ENCODE assay signal across 25 mouse cellular contexts in the genomic region with DNA sequence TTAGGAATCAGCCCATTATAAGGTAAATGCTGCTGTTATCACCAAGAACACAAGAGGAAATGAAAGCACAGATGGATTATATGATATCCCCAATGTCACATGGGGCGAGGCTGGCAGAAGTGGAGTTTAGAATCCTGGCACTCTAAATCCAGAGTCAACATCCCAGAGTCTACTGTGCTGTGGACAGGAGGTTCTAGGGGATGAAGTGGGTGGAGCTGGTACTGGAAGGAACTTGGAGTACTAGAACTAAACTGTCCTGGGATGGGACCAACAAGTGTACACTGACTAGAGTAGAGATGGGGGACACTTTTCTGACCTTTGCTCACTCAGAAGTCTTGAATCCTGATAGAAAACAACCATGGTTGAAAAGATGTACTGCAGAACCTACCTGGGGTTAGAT. TPM values are rescaled to one million over a fixed set of nuclear protein-coding genes. Genes with fewer than 3 reads are reported as not detected.
DNase-seq lines count a peak whose midpoint lies in the region; ATAC-seq lines count a peak whose summit lies in the region.
"Had no signal": no experiment of that assay in that cellular context is flagged by ENCODE, and none has a peak within 500 bp of the region (broad histone marks: within the 10 kb centered on the region; RNA-seq: fewer than 3 reads in every experiment).

No protein-coding gene starts in this region.

- H3K36me3 ChIP-seq in hindbrain, embryonic 10.5 days, result no peaks in the 10 kb centered on the region
- H3K36me3 ChIP-seq in hindbrain, embryonic 11.5 days (ENCODE audit: control insufficient read depth, insufficient read depth, low read length), result no peaks in the 10 kb centered on the region
- no peaks in the 10 kb centered on the region for H3K36me3 ChIP-seq in midbrain, embryonic 10.5 days
- no peaks in the 10 kb centered on the region for H3K36me3 ChIP-seq in midbrain, embryonic 14.5 days (ENCODE audit: control insufficient read depth, insufficient read depth, low read length)
- no peaks in the 10 kb centered on the region for H3K36me3 ChIP-seq in limb, embryonic 10.5 days
- H3K36me3 ChIP-seq: embryonic facial prominence, embryonic 13.5 days; heart, embryonic 12.5 days; heart, embryonic 15.5 days; hindbrain, embryonic 12.5 days; hindbrain, embryonic 15.5 days had no signal

- ATAC-seq in hindbrain, embryonic 11.5 days (ENCODE audit: low FRiP score), result no peak
- ATAC-seq in midbrain, embryonic 14.5 days (ENCODE audit: low FRiP score, low TSS enrichment), result no peak
- ATAC-seq: forebrain, embryonic 13.5 days; forebrain, postnatal 0 days had no signal

- H3K27ac ChIP-seq in hindbrain, embryonic 10.5 days, result peak overlapping the region; percentile 50; the same call in 1 of the 2 replicates
- H3K27ac ChIP-seq in hindbrain, embryonic 11.5 days (ENCODE audit: low read depth, low read length), result no peak overlapping the region
- peak overlapping the region; percentile 90; the same call in 1 of the 2 replicates for H3K27ac ChIP-seq in midbrain, embryonic 10.5 days (replicated peaks)
- no peak overlapping the region for H3K27ac ChIP-seq in midbrain, embryonic 14.5 days (replicated peaks; ENCODE audit: low read depth, low read length)
- H3K27ac ChIP-seq in limb, embryonic 10.5 days, result peak overlapping the region; percentile 86
- H3K27ac ChIP-seq: forebrain, embryonic 13.5 days; heart, embryonic 15.5 days; hindbrain, embryonic 12.5 days; hindbrain, embryonic 15.5 days had no signal

- no peak overlapping the region for H3K4me3 ChIP-seq in hindbrain, embryonic 10.5 days
- no peak overlapping the region for H3K4me3 ChIP-seq in hindbrain, embryonic 11.5 days (ENCODE audit: low read depth, low read length)
- no peak overlapping the region for H3K4me3 ChIP-seq in midbrain, embryonic 10.5 days
- no peak overlapping the region for H3K4me3 ChIP-seq in midbrain, embryonic 14.5 days (replicated peaks; ENCODE audit: low read depth, low read length)
- H3K4me3 ChIP-seq in limb, embryonic 10.5 days, result no peak overlapping the region
- H3K4me3 ChIP-seq: embryonic facial prominence, embryonic 13.5 days; erythroblast, embryonic 14.5 days; forebrain, embryonic 13.5 days; heart, embryonic 12.5 days; heart, embryonic 15.5 days; hindbrain, embryonic 12.5 days; hindbrain, embryonic 15.5 days had no signal

- WGBS in hindbrain, embryonic 10.5 days, result 90% methylated on average over 1 of the region's 1 CpGs
- 86% methylated on average over 1 of the region's 1 CpGs for WGBS in hindbrain, embryonic 11.5 days
- 83% methylated on average over 1 of the region's 1 CpGs for WGBS in midbrain, embryonic 10.5 days
- 98% methylated on average over 1 of the region's 1 CpGs for WGBS in midbrain, embryonic 14.5 days
- WGBS in limb, embryonic 10.5 days, result 93% methylated on average over 1 of the region's 1 CpGs

- no peaks in the 10 kb centered on the region for H3K9me3 ChIP-seq in hindbrain, embryonic 10.5 days
- H3K9me3 ChIP-seq in hindbrain, embryonic 11.5 days (ENCODE audit: control insufficient read depth, low read length), result no peaks in the 10 kb centered on the region
- no peaks in the 10 kb centered on the region for H3K9me3 ChIP-seq in midbrain, embryonic 10.5 days (replicated peaks)
- H3K9me3 ChIP-seq in midbrain, embryonic 14.5 days (ENCODE audit: control insufficient read depth, low read length), result no peaks in the 10 kb centered on the region
- no peaks in the 10 kb centered on the region for H3K9me3 ChIP-seq in limb, embryonic 10.5 days (replicated peaks)
- H3K9me3 ChIP-seq: embryonic facial prominence, embryonic 13.5 days; forebrain, embryonic 13.5 days; heart, embryonic 12.5 days; heart, embryonic 15.5 days; hindbrain, embryonic 12.5 days; hindbrain, embryonic 15.5 days had no signal

- H3K27me3 ChIP-seq in hindbrain, embryonic 10.5 days (ENCODE audit: insufficient read depth, poor library complexity, severe bottlenecking), result peaks cover 6% of the 10 kb centered on the region
- H3K27me3 ChIP-seq in hindbrain, embryonic 11.5 days (ENCODE audit: control insufficient read depth, insufficient read depth, low read length), result no peaks in the 10 kb centered on the region
- no peaks in the 10 kb centered on the region; the same call in 1 of the 2 replicates for H3K27me3 ChIP-seq in midbrain, embryonic 10.5 days (ENCODE audit: low read depth, poor library complexity, severe bottlenecking)
- H3K27me3 ChIP-seq in midbrain, embryonic 14.5 days (ENCODE audit: control insufficient read depth, insufficient read depth, low read length), result no peaks in the 10 kb centered on the region
- no peaks in the 10 kb centered on the region for H3K27me3 ChIP-seq in limb, embryonic 10.5 days (ENCODE audit: low read depth, poor library complexity, severe bottlenecking)
- H3K27me3 ChIP-seq: embryonic facial prominence, embryonic 13.5 days; forebrain, embryonic 13.5 days; heart, embryonic 15.5 days; hindbrain, embryonic 12.5 days; hindbrain, embryonic 15.5 days had no signal

- DNase-seq in hindbrain, embryonic 10.5 days (ENCODE audit: low spot score), result no peak
- no peak for DNase-seq in hindbrain, embryonic 11.5 days (ENCODE audit: low spot score)
- DNase-seq in midbrain, embryonic 10.5 days (ENCODE audit: low spot score), result no peak
- DNase-seq in midbrain, embryonic 14.5 days, result no peak
- DNase-seq in limb, embryonic 10.5 days (ENCODE audit: low spot score), result no peak
- no peak for DNase-seq in adrenal gland, postnatal 25 days
- no peak for DNase-seq in embryo, embryonic 10 days (ENCODE audit: low spot score)
- DNase-seq: adrenal gland, adult 8-10 months; cerebellum, adult 18-20 months; cerebellum, adult 9-10 months; cerebellum, postnatal 14 days; forebrain, postnatal 0 days; gastrocnemius, postnatal 25 days; heart, adult 18-20 months; heart, postnatal 10 days; heart, postnatal 36 days had no signal

- no peak overlapping the region for H3K4me2 ChIP-seq in hindbrain, embryonic 11.5 days (replicated peaks; ENCODE audit: low read depth, low read length)
- no peak overlapping the region for H3K4me2 ChIP-seq in midbrain, embryonic 14.5 days (ENCODE audit: low read length)
- H3K4me2 ChIP-seq: embryonic facial prominence, embryonic 13.5 days; forebrain, embryonic 13.5 days; heart, embryonic 12.5 days; heart, embryonic 15.5 days; hindbrain, embryonic 12.5 days; hindbrain, embryonic 15.5 days had no signal

- H3K4me1 ChIP-seq in hindbrain, embryonic 10.5 days (replicated peaks), result peaks cover 58% of the 10 kb centered on the region
- H3K4me1 ChIP-seq in hindbrain, embryonic 11.5 days (replicated peaks; ENCODE audit: control insufficient read depth, insufficient read depth, low read length), result peaks cover 4% of the 10 kb centered on the region
- H3K4me1 ChIP-seq in midbrain, embryonic 10.5 days, result peaks cover 70% of the 10 kb centered on the region
- H3K4me1 ChIP-seq in midbrain, embryonic 14.5 days (ENCODE audit: control insufficient read depth, insufficient read depth, low read length), result peaks cover 25% of the 10 kb centered on the region
- H3K4me1 ChIP-seq in limb, embryonic 10.5 days, result peaks cover 68% of the 10 kb centered on the region

- H3K9ac ChIP-seq in hindbrain, embryonic 11.5 days (ENCODE audit: low read depth, low read length), result no peak overlapping the region
- no peak overlapping the region for H3K9ac ChIP-seq in midbrain, embryonic 14.5 days (replicated peaks; ENCODE audit: low read length)
- H3K9ac ChIP-seq: embryonic facial prominence, embryonic 13.5 days; forebrain, embryonic 13.5 days; forebrain, postnatal 0 days; heart, embryonic 12.5 days; heart, embryonic 15.5 days; hindbrain, embryonic 12.5 days; hindbrain, embryonic 15.5 days had no signal

RNA-seq across cellular contexts. Expression of gene Rgs16, which starts 38.7 kb away (rescaled TPM):
- polyA plus RNA-seq in hindbrain, embryonic 10.5 days (2016; fragmentation: Nextera tagmentation; extraction: Ambion mirVana), result 18.9 and 21.1 TPM in 2 replicates
- 7.8 and 11.0 TPM in 2 replicates for polyA plus RNA-seq in hindbrain, embryonic 11.5 days (2014; fragmentation: Nextera tagmentation; extraction: Ambion mirVana)
- 31.8 and 39.0 TPM in 2 replicates for polyA plus RNA-seq in midbrain, embryonic 10.5 days (2016; fragmentation: Nextera tagmentation; extraction: Ambion mirVana)
- polyA plus RNA-seq in midbrain, embryonic 14.5 days (2014; fragmentation: Nextera tagmentation; extraction: Ambion mirVana), result 8.1 and 12.0 TPM in 2 replicates
- 3.1 and 6.0 TPM in 2 replicates for polyA plus RNA-seq in limb, embryonic 10.5 days (2016; fragmentation: Nextera tagmentation; extraction: Ambion mirVana)
- 5.5 and 6.4 TPM in 2 replicates for total RNA-seq in adrenal gland, postnatal 25 days (2021)
- polyA plus RNA-seq: erythroblast, embryonic 14.5 days had no signal

RNA-seq across cellular contexts. Expression of gene Rnasel, which starts 47.8 kb away (rescaled TPM):
- polyA plus RNA-seq in hindbrain, embryonic 10.5 days (2016; fragmentation: Nextera tagmentation; extraction: Ambion mirVana), result 12.6 and 23.7 TPM in 2 replicates
- 31.4 and 40.3 TPM in 2 replicates for polyA plus RNA-seq in hindbrain, embryonic 11.5 days (2014; fragmentation: Nextera tagmentation; extraction: Ambion mirVana)
- 10.1 and 20.3 TPM in 2 replicates for polyA plus RNA-seq in midbrain, embryonic 10.5 days (2016; fragmentation: Nextera tagmentation; extraction: Ambion mirVana)
- 37.8 and 55.6 TPM in 2 replicates for polyA plus RNA-seq in midbrain, embryonic 14.5 days (2014; fragmentation: Nextera tagmentation; extraction: Ambion mirVana)
- polyA plus RNA-seq in limb, embryonic 10.5 days (2016; fragmentation: Nextera tagmentation; extraction: Ambion mirVana), result 4.0 and 8.2 TPM in 2 replicates
- 13.9 and 17.6 TPM in 2 replicates for total RNA-seq in adrenal gland, postnatal 25 days (2021)

RNA-seq across cellular contexts. Expression of gene Rgs8, which starts 48.6 kb away (rescaled TPM):
- 4.9 and 8.9 TPM in 2 replicates for polyA plus RNA-seq in hindbrain, embryonic 10.5 days (2016; fragmentation: Nextera tagmentation; extraction: Ambion mirVana)
- polyA plus RNA-seq in hindbrain, embryonic 11.5 days (2014; fragmentation: Nextera tagmentation; extraction: Ambion mirVana), result 5.8 and 7.9 TPM in 2 replicates
- 8.3 and 15.1 TPM in 2 replicates for polyA plus RNA-seq in midbrain, embryonic 10.5 days (2016; fragmentation: Nextera tagmentation; extraction: Ambion mirVana)
- 30.4 and 31.6 TPM in 2 replicates for polyA plus RNA-seq in midbrain, embryonic 14.5 days (2014; fragmentation: Nextera tagmentation; extraction: Ambion mirVana)
- polyA plus RNA-seq in limb, embryonic 10.5 days (2016; fragmentation: Nextera tagmentation; extraction: Ambion mirVana), result 0.28 and 0.61 TPM in 2 replicates
- total RNA-seq in adrenal gland, postnatal 25 days (2021), result not detected in 2 replicates
- total RNA-seq: gastrocnemius, adult 8-10 months; heart, adult 18-20 months; heart, postnatal 10 days; heart, postnatal 36 days had no signal
- polyA plus RNA-seq: erythroblast, embryonic 14.5 days; gonadal fat pad, adult 2 months had no signal

Comparison
In these comparisons a context has a peak if more than half of its experiments do, and no peak if none do; other contexts are left out.
1. H3K27ac ChIP-seq: peak in hindbrain, embryonic 10.5 days (single experiment), midbrain, embryonic 10.5 days (single experiment) and limb, embryonic 10.5 days (single experiment); none in hindbrain, embryonic 11.5 days (single experiment) and midbrain, embryonic 14.5 days (single experiment).